Mouse (Mus musculus): Measurements from ENCODE around the gene Cacna2d1. TPM values are rescaled to one million over a fixed set of nuclear protein-coding genes. Genes with fewer than 3 reads are reported as not detected.

Cacna2d1 gene
- total and polyA plus RNA-seq, 3 experiments, result 0.27 to 1.5 TPM; not detected in 1

GRCm38 (mm10) chr5:15933017-15933416 is 1.5 kb upstream of the Cacna2d1 start:
- Histone ChIP-seq H3K36me3 (replicated peaks) (no peaks in the 10 kb centered on the region), H3K9me3 (replicated peaks) (peaks cover 16% of the 10 kb centered on the region), H3K4me1 (ENCODE audit: insufficient read depth, low read depth, low read length) (no peaks in the 10 kb centered on the region), H3K4me3 (ENCODE audit: low read depth, low read length) (no peak overlapping the region), H3K27me3 (ENCODE audit: insufficient read depth, low read length) (no peaks in the 10 kb centered on the region)
- TF ChIP-seq CTCF (IDR thresholded peaks at IDR 0.05; ENCODE audit: low read depth, low read length), result no peak
- no peak for TF ChIP-seq TAL1 (conservative IDR thresholded peaks at IDR 0.05; ENCODE audit: low read depth, low read length)
- no peak for TF ChIP-seq GATA1 (IDR thresholded peaks at IDR 0.05; ENCODE audit: borderline replicate concordance, low read length)
- no peak for TF ChIP-seq GATA2 (IDR thresholded peaks at IDR 0.05; ENCODE audit: borderline replicate concordance, low read depth, low read length)
- TF ChIP-seq POLR2AphosphoS5 (IDR thresholded peaks at IDR 0.05; ENCODE audit: insufficient replicate concordance, low read depth, low read length), result no peak
- DNase-seq (ENCODE audit: low spot score), result no peak
- ATAC-seq (ENCODE audit: extremely low read depth, insufficient number of reproducible peaks, low FRiP score, poor library complexity, severe bottlenecking), result no peak

DNA sequence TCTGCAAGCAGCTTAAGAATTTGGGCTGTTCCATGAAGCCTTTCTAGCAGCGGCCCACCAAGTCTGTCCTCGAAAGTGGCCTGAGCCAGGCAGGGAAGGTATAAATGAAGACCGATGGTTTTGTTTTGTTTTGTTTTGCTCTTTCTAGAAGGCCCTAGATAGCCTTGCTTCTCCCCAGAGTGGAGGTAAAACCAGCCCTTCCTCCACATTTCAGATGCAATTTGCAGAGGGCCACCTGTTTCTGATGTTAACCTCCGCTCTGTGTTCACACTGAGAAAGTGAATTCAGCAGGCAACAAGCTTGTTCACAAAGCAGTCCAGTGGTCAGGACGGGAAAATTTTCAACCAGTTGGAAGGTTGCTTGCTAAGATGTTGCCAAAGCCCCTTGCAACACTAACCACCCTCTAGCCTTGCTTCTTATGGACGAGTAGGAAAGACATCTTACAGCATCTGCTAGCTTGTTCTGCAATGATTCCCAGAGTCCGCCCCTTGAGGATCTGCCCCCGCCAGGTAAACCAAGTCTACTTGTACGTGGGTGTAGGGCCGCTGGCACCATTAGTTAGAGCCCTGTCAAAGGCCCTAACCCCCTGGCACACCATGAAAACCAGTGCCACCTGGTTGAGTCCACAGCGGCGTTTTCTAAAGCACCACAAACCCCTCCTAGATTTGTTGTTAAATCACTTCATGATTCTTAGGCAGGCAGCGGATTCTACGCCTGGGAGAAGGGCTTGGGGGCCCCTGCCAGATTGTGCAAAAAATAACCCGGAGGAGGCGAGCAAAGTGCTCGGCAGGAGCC is 713 bp upstream of the Cacna2d1 start:
- DNase-seq (ENCODE audit: low spot score) (no peak), ATAC-seq (ENCODE audit: extremely low read depth, insufficient number of reproducible peaks, low FRiP score, poor library complexity, severe bottlenecking) (no peak)
- Histone ChIP-seq H3K4me1 (ENCODE audit: insufficient read depth, low read depth, low read length) (no peaks in the 10 kb centered on the region), H3K27me3 (ENCODE audit: insufficient read depth, low read length) (no peaks in the 10 kb centered on the region), H3K9me3 (replicated peaks) (peaks cover 16% of the 10 kb centered on the region), H3K4me3 (ENCODE audit: low read depth, low read length) (no peak overlapping the region), H3K36me3 (replicated peaks) (no peaks in the 10 kb centered on the region)
- TF ChIP-seq TAL1 (conservative IDR thresholded peaks at IDR 0.05; ENCODE audit: low read depth, low read length), result no peak
- no peak for TF ChIP-seq POLR2AphosphoS5 (IDR thresholded peaks at IDR 0.05; ENCODE audit: insufficient replicate concordance, low read depth, low read length)
- TF ChIP-seq GATA2 (IDR thresholded peaks at IDR 0.05; ENCODE audit: borderline replicate concordance, low read depth, low read length), result no peak
- no peak for TF ChIP-seq CTCF (IDR thresholded peaks at IDR 0.05; ENCODE audit: low read depth, low read length)
- TF ChIP-seq GATA1 (IDR thresholded peaks at IDR 0.05; ENCODE audit: borderline replicate concordance, low read length), result no peak

DNA sequence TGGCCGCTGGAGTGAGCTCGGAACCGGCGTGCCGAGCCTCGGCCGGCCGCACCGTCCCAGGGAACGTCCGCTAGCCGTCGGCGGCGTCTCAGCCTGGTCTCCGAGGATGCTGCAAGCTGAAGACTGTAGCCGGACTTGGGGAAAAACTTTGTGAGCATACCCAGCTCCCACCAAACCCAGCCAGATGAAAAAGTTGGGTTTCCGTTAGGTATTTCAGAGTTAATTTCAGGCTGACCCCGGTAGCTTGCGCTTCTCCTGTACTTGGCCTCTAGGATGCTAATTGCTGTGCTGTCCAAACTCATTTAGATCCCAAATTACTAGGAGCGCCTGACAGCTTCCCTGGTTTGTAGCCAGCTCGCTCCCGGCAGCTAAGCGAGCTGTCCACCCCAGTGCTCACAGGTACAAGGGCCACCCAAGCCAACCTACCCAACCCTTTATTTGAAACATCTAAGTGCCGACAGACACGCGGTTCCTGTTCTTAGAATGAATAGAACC is 790 bp downstream of the Cacna2d1 start:
- Histone ChIP-seq H3K27me3 (ENCODE audit: insufficient read depth, low read length) (no peaks in the 10 kb centered on the region), H3K4me1 (ENCODE audit: insufficient read depth, low read depth, low read length) (no peaks in the 10 kb centered on the region), H3K9me3 (replicated peaks) (peaks cover 16% of the 10 kb centered on the region), H3K4me3 (ENCODE audit: low read depth, low read length) (no peak overlapping the region), H3K36me3 (replicated peaks) (no peaks in the 10 kb centered on the region)
- DNase-seq (ENCODE audit: low spot score), result no peak
- TF ChIP-seq GATA1 (IDR thresholded peaks at IDR 0.05; ENCODE audit: borderline replicate concordance, low read length), result no peak
- no peak for TF ChIP-seq CTCF (IDR thresholded peaks at IDR 0.05; ENCODE audit: low read depth, low read length)
- TF ChIP-seq GATA2 (IDR thresholded peaks at IDR 0.05; ENCODE audit: borderline replicate concordance, low read depth, low read length), result no peak
- no peak for TF ChIP-seq TAL1 (conservative IDR thresholded peaks at IDR 0.05; ENCODE audit: low read depth, low read length)
- no peak for TF ChIP-seq POLR2AphosphoS5 (IDR thresholded peaks at IDR 0.05; ENCODE audit: insufficient replicate concordance, low read depth, low read length)
- no peak for ATAC-seq (ENCODE audit: extremely low read depth, insufficient number of reproducible peaks, low FRiP score, poor library complexity, severe bottlenecking)

DNA sequence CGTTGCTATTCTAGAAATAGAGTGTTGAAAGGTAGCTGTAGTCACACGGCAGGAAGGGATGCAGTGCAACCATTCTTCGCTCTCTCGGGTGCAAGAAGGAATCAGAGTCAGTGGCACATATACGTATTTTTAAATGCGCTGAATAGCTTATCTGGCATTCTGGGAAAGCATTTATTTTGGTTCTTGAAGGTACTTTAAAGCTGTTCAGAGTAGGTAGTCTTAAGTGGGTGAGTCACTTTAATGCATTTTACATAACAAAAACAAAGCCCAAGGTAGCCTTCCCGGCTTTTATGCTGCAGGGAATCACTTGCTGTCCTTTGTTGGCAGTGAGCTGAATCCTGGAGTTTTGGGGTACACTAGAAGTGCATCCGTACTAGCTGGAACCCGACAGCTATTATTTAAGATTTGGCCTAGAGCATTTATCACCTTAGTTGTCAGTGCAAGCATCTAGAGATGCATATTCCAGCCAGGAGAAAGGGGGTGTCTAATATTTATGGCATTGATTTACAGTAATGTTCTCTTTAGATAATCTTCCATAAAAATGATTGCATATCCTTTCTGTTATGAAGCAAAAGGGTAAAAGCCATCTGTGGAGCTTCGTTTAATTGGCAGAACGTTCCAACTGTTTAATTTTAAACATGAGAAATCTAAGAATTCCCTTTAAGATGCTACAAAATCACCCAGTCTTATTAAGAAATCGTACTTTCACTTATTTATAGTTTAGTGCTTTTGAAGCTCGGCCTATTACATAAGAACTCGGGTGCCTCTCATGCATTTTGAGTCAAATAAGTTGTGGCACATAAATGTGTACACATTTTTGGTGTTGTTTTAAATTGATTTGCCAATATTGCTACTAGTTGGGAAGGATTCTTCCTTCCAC is 1.6 kb downstream of the Cacna2d1 start:
- Histone ChIP-seq H3K36me3 (replicated peaks) (no peaks in the 10 kb centered on the region), H3K4me3 (ENCODE audit: low read depth, low read length) (no peak overlapping the region), H3K27me3 (ENCODE audit: insufficient read depth, low read length) (no peaks in the 10 kb centered on the region), H3K9me3 (replicated peaks) (peaks cover 16% of the 10 kb centered on the region), H3K4me1 (ENCODE audit: insufficient read depth, low read depth, low read length) (no peaks in the 10 kb centered on the region)
- no peak for DNase-seq (ENCODE audit: low spot score)
- ATAC-seq (ENCODE audit: extremely low read depth, insufficient number of reproducible peaks, low FRiP score, poor library complexity, severe bottlenecking), result no peak
- no peak for TF ChIP-seq TAL1 (conservative IDR thresholded peaks at IDR 0.05; ENCODE audit: low read depth, low read length)
- TF ChIP-seq GATA2 (IDR thresholded peaks at IDR 0.05; ENCODE audit: borderline replicate concordance, low read depth, low read length), result no peak
- TF ChIP-seq CTCF (IDR thresholded peaks at IDR 0.05; ENCODE audit: low read depth, low read length), result no peak
- TF ChIP-seq POLR2AphosphoS5 (IDR thresholded peaks at IDR 0.05; ENCODE audit: insufficient replicate concordance, low read depth, low read length), result no peak
- TF ChIP-seq GATA1 (IDR thresholded peaks at IDR 0.05; ENCODE audit: borderline replicate concordance, low read length), result no peak

- no peaks in the 10 kb centered on the region for H3K36me3 ChIP-seq (replicated peaks)
- H3K27me3 ChIP-seq (ENCODE audit: insufficient read depth, low read length), result no peaks in the 10 kb centered on the region
Observed at GRCm38 (mm10) chr5:15941191-15941725, 6.8 kb downstream of the Cacna2d1 start.

More at GRCm38 (mm10) chr5:15941191-15941725, 6.8 kb downstream of the Cacna2d1 start:
- ATAC-seq (ENCODE audit: extremely low read depth, insufficient number of reproducible peaks, low FRiP score, poor library complexity, severe bottlenecking) (no peak), DNase-seq (ENCODE audit: low spot score) (no peak)
- no peaks in the 10 kb centered on the region for H3K9me3 ChIP-seq (replicated peaks)
- TF ChIP-seq GATA1 (IDR thresholded peaks at IDR 0.05; ENCODE audit: borderline replicate concordance, low read length), result no peak
- no peak for TF ChIP-seq GATA2 (IDR thresholded peaks at IDR 0.05; ENCODE audit: borderline replicate concordance, low read depth, low read length)
- TF ChIP-seq CTCF (IDR thresholded peaks at IDR 0.05; ENCODE audit: low read depth, low read length), result no peak
- no peak for TF ChIP-seq TAL1 (conservative IDR thresholded peaks at IDR 0.05; ENCODE audit: low read depth, low read length)
- no peak for TF ChIP-seq POLR2AphosphoS5 (IDR thresholded peaks at IDR 0.05; ENCODE audit: insufficient replicate concordance, low read depth, low read length)
- H3K4me3 ChIP-seq (ENCODE audit: low read depth, low read length), result no peak overlapping the region
- H3K4me1 ChIP-seq (ENCODE audit: insufficient read depth, low read depth, low read length), result no peaks in the 10 kb centered on the region
